Mouse (Mus musculus) kidney, adult 11 months (tissue): ENCODE measurements at regions not wholly inside any gene's neighbourhood (a gene's known extent, or its start where the extent isn't known, plus 50 kb on each side); places are given as distances from the start of the nearest gene placed in this dataset.

Experiments used
- DNase-seq: peaks from one replicate; pipeline ENCODE4 v3.0.0; 2022

GRCm38 (mm10) chr17:63802846-63803245, 60.0 kb upstream of the Fer start:
- DNase-seq: no peak

- peak; percentile 30 for DNase-seq
These were observed 59.3 kb upstream of the Fer start for GRCm38 (mm10) chr17:63803599-63803998.

DNA sequence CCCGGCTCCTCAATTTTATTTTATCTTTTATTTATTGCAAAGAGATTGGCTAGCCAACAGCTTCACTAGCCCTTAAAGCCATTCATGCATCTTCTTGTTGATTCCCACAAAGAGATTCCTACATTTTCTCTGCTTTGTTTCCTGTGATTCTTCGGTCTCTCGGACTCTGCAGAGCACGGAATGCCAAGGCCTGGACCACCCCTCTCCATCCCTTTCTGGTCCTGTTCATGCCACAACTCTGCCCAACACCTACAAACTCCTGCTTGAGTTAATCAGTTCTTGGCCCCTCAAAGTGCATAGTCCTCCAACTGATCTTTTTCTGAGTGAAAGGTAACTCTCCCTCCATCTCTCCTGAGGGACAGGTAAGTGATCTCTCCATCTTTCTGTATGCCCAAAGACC, 58.4 kb upstream of the Fer start:
- DNase-seq: no peak

DNA sequence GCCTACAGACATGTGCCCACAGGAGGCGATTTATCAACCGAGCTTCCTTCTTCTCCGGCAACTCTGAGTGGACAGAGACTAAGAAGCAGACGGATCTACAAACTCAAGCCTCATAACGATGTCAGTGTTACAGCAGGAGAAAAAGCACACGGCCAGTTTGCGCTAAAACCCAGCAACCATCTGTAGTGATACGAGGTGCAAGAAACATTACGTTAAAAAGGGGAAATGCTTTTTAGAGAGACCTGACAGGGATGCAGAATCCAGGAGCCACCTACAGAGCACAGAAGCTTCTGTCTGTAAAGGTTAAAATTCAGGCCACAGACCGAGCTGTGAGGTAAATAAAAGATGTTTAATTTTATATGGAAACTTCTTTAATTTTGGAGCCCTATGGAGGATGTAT, 56.5 kb upstream of the Fer start:
- no peak for DNase-seq

DNA sequence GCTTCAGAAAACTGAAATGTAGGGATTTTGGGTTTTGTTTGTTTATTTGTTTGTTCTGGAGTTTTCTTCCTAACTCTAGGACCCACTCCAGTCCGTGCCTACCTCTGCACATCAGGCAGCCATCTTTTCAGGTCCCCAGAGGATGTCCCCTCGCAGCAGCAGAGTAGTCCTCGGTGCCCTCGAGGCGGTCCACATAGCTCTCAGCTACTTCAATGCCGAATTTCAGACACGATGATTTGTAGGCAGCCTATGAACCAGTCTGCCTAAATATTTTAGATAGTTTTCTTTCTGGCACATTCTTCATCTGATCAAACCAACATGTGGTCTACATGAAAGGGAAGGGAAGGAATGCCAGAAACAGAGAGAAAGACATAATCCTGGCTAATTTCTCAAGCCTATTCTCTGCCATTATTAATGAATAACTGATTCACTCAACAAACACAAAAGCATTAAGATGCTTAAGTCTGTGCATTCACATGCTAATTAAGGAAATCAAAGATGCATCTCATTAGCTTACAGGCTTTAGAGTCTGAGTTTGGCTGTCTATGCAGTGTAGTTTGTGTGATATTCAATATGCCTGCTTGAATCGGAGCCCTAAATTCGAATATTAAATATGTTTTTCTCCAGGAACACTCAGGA, 55.2 kb upstream of the Fer start:
- DNase-seq: no peak

DNA sequence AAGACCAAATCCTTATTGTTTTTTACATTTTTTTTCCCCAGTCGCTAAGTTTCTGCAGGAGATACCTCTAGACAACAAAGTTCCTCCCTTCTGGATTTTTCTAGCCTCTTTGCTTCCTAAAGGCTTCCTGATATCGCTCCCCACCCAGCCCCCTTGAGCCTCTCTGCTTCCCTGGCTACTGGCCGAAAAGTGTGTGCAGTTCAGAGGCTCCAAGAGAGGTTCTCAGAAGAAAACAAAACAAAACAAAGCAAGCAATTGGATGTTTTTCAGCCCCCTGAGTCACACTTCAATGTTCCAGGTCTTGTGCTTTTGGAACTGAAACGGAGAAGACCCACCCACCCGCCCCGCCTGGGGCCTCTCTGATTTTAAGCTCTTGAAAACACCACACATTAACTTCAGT, 54.1 kb upstream of the Fer start:
- DNase-seq: no peak

DNA sequence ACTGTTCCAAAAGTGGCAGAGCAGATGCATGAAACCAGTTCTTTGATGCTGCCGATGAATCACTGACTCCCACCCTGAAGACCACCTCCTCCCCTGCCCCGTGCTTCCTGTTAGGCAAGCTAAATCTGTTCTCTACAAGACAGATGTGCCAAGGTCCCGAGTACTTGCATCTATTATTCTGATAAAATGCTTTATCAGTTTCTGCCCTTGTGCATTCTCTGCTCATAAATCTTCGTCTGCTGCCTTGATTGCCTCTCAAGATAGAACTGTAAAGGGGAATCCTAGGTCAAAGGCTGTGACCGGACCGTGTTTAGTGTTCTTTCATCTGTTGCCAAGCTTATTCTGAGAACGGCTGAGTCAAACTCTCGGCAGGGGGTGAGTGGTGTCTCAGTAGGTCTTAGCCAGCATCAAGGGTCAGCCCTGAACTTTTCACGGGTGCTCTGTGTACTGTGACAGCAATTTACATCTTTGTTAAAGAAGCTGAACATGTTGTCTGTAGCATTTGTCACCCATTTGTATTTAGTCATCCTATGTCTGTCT, 51.5 kb upstream of the Fer start:
- DNase-seq: no peak

- DNase-seq: no peak
These were observed 50.3 kb upstream of the Fer start for GRCm38 (mm10) chr17:63812586-63812985.
